Mouse (Mus musculus) common myeloid progenitor, adult 5-6 weeks (primary cell): ENCODE data around the gene Aqp11. TPM values are rescaled to one million over a fixed set of nuclear protein-coding genes. Genes with fewer than 3 reads are reported as not detected.

ENCODE experiments used
- ATAC-seq: replicated peaks from 2 replicates; pipeline ENCODE4 v1.8.0; 2016; ENCODE audit warnings: low read depth, mild to moderate bottlenecking, moderate TSS enrichment, inconsistent platforms; ENCODE audit not compliant: poor library complexity, severe bottlenecking
- total RNA-seq: library from RNA; stranded (forward); fragments of 200-1000, 187-1606 nt; gene quantifications from 2 replicates; pipeline ENCODE4 v1.2.3, GENCODE M21; 2017

Gene Aqp11
- total RNA-seq = 5.2 and 14.0 TPM in 2 replicates

- ATAC-seq = peak; percentile 77
Measured at GRCm38 (mm10) chr7:97737638-97738456, at the start of gene Aqp11. Gene Aqp11, minus strand, starts transcription at chr7:97738289.

DNA sequence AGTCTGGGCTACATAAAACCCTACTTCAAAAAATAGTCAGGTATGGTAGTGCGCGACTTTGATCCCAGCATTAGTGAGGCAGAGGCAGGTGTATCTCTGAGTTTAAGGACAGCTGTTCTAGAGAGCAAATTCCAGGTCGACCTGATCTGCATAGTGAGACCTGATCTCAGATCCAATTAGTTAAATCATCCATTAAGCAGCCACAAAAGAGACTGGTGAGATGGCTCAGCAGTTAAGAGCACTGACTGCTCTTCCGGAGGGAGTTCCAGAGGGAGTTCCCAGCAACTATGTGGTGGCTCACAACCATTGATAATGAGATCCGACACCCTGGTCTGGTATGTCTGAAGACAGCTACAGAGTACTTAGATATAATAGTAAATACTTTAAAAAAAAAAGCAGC lies 45.4 kb upstream of the Aqp11 start:
- ATAC-seq = no peak

DNA sequence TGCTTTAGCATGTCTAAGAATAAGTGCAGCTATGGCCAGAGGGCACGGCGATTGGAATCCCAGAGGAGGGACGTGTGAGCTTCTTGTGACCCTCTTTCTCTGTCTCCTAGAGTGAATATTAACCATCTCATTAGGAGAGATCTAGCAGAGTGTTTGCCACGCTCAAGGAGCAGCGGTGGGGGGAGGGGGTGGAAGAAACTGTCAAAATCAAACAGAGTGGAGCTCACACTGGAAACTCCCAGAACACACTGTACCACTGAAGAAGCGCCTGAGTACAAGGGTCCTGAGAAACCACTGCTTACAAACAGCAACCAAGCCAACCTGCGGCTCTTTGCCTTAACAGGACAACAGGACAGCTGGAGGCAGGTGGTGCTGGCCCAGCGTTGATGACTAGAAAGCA lies 43.4 kb upstream of the Aqp11 start:
- ATAC-seq = no peak

- peak; percentile 73 for ATAC-seq
Measured at GRCm38 (mm10) chr7:97780815-97781214, 42.7 kb upstream of the Aqp11 start.

DNA sequence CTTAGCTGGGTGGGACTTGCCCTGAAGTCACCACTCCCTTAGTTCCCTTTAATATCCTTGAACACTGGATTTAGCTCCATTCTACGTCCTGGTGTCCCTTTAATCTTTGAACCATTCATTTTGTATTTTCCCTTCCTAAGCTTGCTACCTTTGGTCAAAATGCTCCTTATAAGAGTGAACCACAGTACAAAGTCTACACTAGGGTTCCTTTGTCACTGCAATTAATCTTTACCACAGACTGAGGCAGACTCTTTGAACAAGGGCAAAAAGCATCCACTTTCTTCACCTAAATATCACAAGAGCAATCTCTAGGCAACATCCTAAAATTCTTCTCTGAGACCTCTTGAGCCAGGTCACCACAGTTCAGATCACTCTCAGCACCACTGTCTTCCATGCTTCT lies 42.1 kb upstream of the Aqp11 start:
- no peak for ATAC-seq

GRCm38 (mm10) chr7:97777191-97777590 lies 39.1 kb upstream of the Aqp11 start:
- no peak for ATAC-seq

GRCm38 (mm10) chr7:97775923-97776322 lies 37.8 kb upstream of the Aqp11 start:
- no peak for ATAC-seq

DNA sequence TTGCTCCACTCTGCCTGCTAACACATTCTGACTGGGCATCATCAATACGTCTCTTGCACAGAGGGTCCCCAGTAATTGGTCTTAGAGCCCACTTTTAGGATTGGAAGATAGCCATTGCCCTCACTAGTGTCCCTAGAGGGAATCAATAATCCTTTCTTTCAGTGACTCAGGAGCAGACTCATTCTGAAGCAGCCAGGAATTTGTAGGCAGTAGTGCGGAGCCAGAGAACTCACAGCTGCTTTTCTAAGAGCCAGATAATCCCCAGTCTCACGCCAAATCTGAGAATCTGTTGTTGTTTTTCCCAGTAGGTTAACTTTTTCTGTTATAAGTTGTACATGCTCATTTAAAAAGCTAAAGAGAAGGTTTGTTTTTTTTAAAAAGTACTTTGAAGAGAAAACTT lies 37.3 kb upstream of the Aqp11 start:
- no peak for ATAC-seq

- ATAC-seq = no peak
Measured at GRCm38 (mm10) chr7:97770841-97771620, 32.9 kb upstream of the Aqp11 start.

DNA sequence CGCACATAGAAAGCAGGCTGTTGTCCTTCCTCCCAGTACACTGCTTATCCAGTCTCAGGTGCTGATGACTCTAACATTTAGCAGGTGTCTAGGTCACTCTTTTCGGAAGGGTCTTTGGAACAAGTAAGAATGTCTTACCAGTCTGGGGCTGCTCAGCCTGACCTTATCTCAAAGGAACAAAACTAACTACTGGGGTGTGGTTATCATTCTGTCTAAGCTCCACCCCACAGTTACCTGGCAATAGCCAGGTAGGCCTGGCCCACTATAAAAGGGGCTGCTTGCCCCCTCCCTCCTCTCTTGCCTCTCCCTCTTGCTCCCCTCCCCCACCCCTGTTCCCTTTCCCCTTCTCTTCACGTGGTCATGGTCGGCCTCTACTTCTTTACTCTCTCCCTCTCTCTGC lies 30.9 kb upstream of the Aqp11 start:
- ATAC-seq = no peak

DNA sequence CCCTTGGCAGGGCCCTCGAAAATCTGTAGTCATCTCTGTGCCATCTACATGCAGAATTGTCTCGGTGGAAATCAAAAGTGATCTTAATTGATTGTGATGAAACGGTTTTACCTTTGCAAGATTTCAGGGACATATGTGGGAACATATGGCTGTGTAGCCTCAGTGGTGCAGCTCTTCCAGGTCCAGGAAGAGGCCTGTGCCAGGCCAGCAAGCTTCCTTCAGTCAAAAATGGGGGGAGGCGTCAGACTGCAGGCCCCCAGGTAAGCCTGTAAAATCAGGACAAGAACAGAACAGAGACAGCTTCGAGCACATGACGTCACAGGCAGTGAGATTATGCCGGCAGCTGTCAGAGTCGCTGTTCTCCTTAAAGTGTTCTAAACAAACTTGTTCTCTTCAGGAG lies 29.8 kb upstream of the Aqp11 start:
- ATAC-seq = no peak

DNA sequence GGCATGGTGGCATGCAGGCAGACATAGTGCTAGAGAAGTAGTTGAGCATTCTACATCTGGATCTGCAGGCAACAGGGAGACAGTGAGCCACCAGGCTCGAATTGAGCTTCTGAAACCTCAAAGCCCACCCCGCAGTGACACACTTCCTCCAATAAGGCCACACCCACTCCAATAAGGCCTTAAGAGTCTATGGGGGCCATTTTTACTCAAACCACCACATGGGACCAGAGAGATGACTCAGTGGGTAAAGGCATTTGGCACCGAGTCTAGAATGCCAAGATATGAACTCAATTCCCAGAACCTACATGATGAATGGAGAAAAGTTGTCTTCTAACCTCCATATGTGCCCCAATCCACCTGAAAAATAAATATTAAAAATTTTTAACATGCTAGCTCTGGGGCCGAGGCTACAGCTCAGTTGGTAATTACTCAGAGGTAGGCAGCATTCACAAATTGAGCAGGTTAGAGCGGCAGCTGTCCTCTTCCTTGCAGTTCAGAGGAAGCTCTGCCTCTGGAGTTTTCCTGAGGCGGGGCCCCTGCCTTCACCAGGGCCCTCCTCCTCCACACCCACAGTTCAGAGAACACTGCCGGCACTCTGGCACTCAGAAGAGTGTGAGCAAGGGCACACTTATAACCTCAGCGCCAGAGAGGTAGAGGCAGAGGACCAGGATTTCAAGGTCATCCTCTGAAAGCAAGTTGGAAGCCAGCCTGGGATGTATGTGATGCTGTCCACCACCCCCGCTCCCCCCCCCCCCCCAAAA lies 28.5 kb upstream of the Aqp11 start:
- ATAC-seq = no peak

DNA sequence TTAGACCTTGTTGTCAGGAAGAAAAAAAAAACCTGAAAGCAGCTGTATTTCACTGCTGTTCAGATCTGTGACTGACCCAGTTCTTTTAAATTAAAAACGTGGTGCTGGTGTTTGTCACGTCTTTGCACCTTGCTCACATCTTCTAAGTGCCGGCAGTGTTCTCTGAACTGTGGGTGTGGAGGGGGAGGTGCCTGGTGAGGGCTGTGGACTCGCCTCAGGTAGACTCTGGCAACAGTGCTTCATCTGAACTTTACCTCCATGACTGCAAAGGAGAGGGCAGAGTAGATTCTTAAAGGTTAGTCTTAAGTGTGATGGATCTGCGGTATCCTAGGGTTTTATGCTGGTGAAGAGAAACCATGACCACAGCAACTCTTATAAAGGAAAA lies 27.9 kb upstream of the Aqp11 start:
- ATAC-seq = no peak

- peak; percentile 95 for ATAC-seq
Measured at GRCm38 (mm10) chr7:97765181-97765962, 27.3 kb upstream of the Aqp11 start.

GRCm38 (mm10) chr7:97764591-97764990 lies 26.5 kb upstream of the Aqp11 start:
- ATAC-seq = 0 out of 2 replicates have a peak, but pooled peaks have one; percentile 7

DNA sequence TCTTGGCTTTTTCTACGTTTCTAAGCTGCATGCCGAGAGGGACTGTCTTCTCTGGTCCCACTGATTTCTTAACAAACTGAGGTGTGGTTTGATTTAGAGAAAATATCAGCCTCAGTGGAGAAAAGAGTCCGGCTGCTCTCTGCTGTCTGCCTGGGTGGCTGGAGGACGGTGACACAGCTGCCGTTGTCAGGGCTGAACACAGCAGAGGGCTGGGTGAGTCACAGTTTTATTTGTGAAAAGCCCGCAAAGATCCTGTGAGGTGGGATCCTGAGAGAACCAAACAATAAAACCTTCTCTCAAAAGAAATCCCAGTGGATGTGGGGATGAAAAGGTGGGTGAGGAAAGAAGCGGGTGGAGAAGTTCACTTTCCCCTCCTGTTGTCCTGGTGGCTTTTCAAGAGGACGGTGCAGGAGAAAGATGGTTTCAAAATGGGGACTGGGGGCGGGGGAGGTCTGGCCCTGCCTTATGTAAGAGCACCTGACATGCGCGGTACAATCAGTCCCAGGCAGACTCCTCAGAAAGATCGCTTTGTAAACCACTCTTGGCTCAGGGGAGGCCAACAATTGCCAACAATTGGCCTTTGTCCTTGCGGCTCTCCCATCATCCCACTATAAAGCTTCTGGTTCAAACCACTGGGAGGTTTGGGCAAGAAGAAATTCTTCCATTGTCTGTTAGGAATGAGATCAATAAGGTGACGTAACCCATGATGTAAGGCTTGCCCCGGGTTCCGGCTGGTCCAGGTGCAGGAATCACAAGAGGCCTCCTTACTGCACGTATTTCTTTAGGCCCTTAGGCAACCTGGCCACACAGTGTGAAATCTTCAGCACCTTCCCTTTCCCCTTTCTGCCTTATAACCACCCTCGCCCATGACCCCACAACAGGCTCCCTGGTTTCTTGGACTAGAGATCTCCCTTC lies 19.1 kb upstream of the Aqp11 start:
- no peak for ATAC-seq

DNA sequence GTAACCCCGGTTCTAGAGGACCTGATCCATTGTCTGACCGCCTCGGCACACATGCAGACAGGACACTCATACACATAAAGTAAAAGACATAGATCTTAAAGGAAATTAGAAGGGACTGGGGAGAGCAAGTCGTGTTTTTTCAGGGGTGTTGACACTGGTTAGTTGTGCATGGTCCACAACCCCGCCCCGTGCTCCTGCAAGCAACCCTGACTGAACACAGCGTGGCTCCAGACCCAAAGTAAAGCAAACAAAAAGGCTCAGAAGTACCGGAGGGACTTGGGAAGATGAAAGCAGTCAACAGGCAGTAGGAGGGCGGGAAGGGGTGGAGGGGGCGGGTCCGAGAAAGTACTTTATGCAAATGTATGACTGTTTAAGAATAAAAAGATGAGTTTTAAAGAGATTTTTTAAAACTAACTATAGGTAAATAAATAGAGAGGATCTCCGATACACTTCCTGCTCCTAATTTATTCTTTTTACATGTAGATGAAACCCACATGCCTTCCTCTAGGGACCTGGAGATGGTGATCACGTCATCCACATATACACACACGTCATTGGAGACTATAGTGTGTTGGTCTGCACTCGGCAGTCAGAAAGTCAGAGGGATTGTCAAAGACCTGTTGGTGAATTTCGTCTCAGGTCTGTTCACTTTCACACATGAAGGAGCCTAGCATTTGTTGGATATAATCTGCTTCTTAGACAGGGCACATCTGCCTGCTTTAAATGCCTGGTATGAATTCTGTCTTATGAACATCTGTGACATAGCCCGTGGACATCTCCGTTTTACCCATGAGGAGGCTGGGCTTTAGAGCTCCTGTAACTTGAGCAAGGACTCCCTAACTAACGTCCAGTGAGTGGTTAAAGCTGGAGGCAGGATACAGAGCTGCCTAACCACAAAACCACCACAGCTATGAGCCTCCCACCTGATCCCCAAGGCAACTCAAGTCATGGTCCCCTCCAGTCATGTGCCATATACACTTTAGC lies 11.4 kb upstream of the Aqp11 start:
- peak; percentile 33 for ATAC-seq
